Mouse (Mus musculus) frontal cortex, adult (tissue): ENCODE results near the gene Olfr521.
"Not testable (repeated sequence)": the region's sequence is repeated elsewhere in the genome, so short reads cannot be mapped to it uniquely, and the experiment has no call there.

Source experiments
- ATAC-seq: cut with Nextera tagmentation; 2 replicates; pipeline ENCODE4 v1.9.2; 2017; ENCODE audit warnings: mild to moderate bottlenecking, moderate library complexity, mixed read lengths; ENCODE audit not compliant: low TSS enrichment

The Olfr521 gene

GRCm38 (mm10) chr7:99807043-99807442 lies 43.7 kb downstream of the Olfr521 start:
- not testable (repeated sequence) for ATAC-seq

GRCm38 (mm10) chr7:99810814-99811213 lies 47.5 kb downstream of the Olfr521 start:
- ATAC-seq: no peak

GRCm38 (mm10) chr7:99811661-99812060 lies 48.4 kb downstream of the Olfr521 start:
- no peak for ATAC-seq

GRCm38 (mm10) chr7:99813394-99813793 lies 50.1 kb downstream of the Olfr521 start:
- ATAC-seq: no peak

- not testable (repeated sequence) for ATAC-seq
Observed at GRCm38 (mm10) chr7:99818181-99818725, 54.9 kb downstream of the Olfr521 start.
